Mouse (Mus musculus): ENCODE measurements around the gene Cap2. TPM values are rescaled to one million over a fixed set of nuclear protein-coding genes. Genes with fewer than 3 reads are reported as not detected.

Gene Cap2
- total and polyA plus RNA-seq, 3 experiments = 14.8 to 120 (median 22.3) TPM

GRCm38 (mm10) chr13:46654566-46654965, 152.9 kb downstream of the Cap2 start:
- Histone ChIP-seq H3K79me2 (ENCODE audit: control insufficient read depth, insufficient read depth, low read length, poor library complexity) (no peaks in the 10 kb centered on the region), H3K9ac (ENCODE audit: control insufficient read depth, low read depth, low read length, poor library complexity, severe bottlenecking) (no peak overlapping the region), H3K4me3 (ENCODE audit: control insufficient read depth in 1 of 2, insufficient read depth in 1 of 2, low read depth in 2 of 2, low read length in 2 of 2) (no peak overlapping the region), H3K36me3 (ENCODE audit: control insufficient read depth in 1 of 2, insufficient read depth in 2 of 2, low read length in 2 of 2) (no peaks in the 10 kb centered on the region), H3K27me3 (ENCODE audit: control insufficient read depth in 1 of 2, insufficient read depth in 2 of 2, low read length in 2 of 2) (no peaks in the 10 kb centered on the region), H3K4me1 (ENCODE audit: control insufficient read depth in 1 of 2, insufficient read depth in 2 of 2, low read length in 2 of 2) (no peaks in the 10 kb centered on the region), H3K9me3 (replicated peaks; ENCODE audit: insufficient read depth, low read length) (no peaks in the 10 kb centered on the region), H3K27ac (ENCODE audit: control insufficient read depth, low read depth, low read length) (no peak overlapping the region)
- TF ChIP-seq POLR2A (IDR thresholded peaks at IDR 0.05; ENCODE audit: control insufficient read depth in 1 of 2, insufficient read depth in 1 of 2, low read depth in 1 of 2, low read length in 2 of 2, poor library complexity in 1 of 2) (no peak), ELF1 (IDR thresholded peaks at IDR 0.05; ENCODE audit: low read depth, low read length) (no peak), TBP (IDR thresholded peaks at IDR 0.05; ENCODE audit: low read depth, low read length) (no peak), CHD2 (IDR thresholded peaks at IDR 0.05; ENCODE audit: low read length) (no peak), MYB (IDR thresholded peaks at IDR 0.05; ENCODE audit: low read depth, low read length) (no peak), ZKSCAN1 (IDR thresholded peaks at IDR 0.05; ENCODE audit: low read depth, low read length) (no peak), USF1 (IDR thresholded peaks at IDR 0.05; ENCODE audit: low read depth, low read length) (no peak), USF2 (IDR thresholded peaks at IDR 0.05; ENCODE audit: borderline replicate concordance in 1 of 2, insufficient read depth in 1 of 2, low read depth in 1 of 2, low read length in 2 of 2) (no peak), CHD1 (IDR thresholded peaks at IDR 0.05; ENCODE audit: low read depth, low read length) (no peak), KAT2A (conservative IDR thresholded peaks at IDR 0.05; ENCODE audit: low read depth, low read length) (no peak), SMC3 (IDR thresholded peaks at IDR 0.05; ENCODE audit: low read depth, low read length) (no peak), MAFK (IDR thresholded peaks at IDR 0.05; ENCODE audit: borderline replicate concordance, low read depth, low read length) (no peak), BHLHE40 (IDR thresholded peaks at IDR 0.05; ENCODE audit: borderline replicate concordance, low read depth, low read length) (no peak), GABPA (IDR thresholded peaks at IDR 0.05; ENCODE audit: low read depth, low read length) (no peak), ZMIZ1 (IDR thresholded peaks at IDR 0.05; ENCODE audit: low read depth, low read length) (no peak)
- no peak for DNase-seq (ENCODE audit: low read depth, low spot score)

- H3K27ac ChIP-seq (ENCODE audit: control insufficient read depth, low read depth, low read length) = no peak overlapping the region
- H3K4me3 ChIP-seq (ENCODE audit: control insufficient read depth in 1 of 2, insufficient read depth in 1 of 2, low read depth in 2 of 2, low read length in 2 of 2) = no peak overlapping the region
- H3K27me3 ChIP-seq (ENCODE audit: control insufficient read depth in 1 of 2, insufficient read depth in 2 of 2, low read length in 2 of 2) = no peaks in the 10 kb centered on the region
- no peaks in the 10 kb centered on the region for H3K79me2 ChIP-seq (ENCODE audit: control insufficient read depth, insufficient read depth, low read length, poor library complexity)
- H3K36me3 ChIP-seq (ENCODE audit: control insufficient read depth in 1 of 2, insufficient read depth in 2 of 2, low read length in 2 of 2) = no peaks in the 10 kb centered on the region
- no peak for DNase-seq (ENCODE audit: low read depth, low spot score)
- no peak for TF ChIP-seq JUND (IDR thresholded peaks at IDR 0.05; ENCODE audit: low read depth, low read length)
- no peak for TF ChIP-seq NRF1 (IDR thresholded peaks at IDR 0.05; ENCODE audit: insufficient read depth, low read depth, low read length, poor library complexity, severe bottlenecking)
- TF ChIP-seq GATA1 (IDR thresholded peaks at IDR 0.05; ENCODE audit: low read depth, low read length) = no peak
- no peak for TF ChIP-seq USF2 (IDR thresholded peaks at IDR 0.05; ENCODE audit: borderline replicate concordance in 1 of 2, insufficient read depth in 1 of 2, low read depth in 1 of 2, low read length in 2 of 2)
- TF ChIP-seq CTCF (IDR thresholded peaks at IDR 0.05 in 2 of 3, conservative IDR thresholded peaks at IDR 0.05 in 1 of 3; ENCODE audit: control insufficient read depth in 1 of 3, insufficient read depth in 1 of 3, low read depth in 2 of 3, low read length in 3 of 3, poor library complexity in 1 of 3, severe bottlenecking in 1 of 3) = peak in 1 of 3 experiments; percentile 39; a peak in 2 of 6 replicates
- TF ChIP-seq ZC3H11A (IDR thresholded peaks at IDR 0.05; ENCODE audit: low read depth, low read length) = no peak
- no peak for TF ChIP-seq EP300 (IDR thresholded peaks at IDR 0.05; ENCODE audit: low read depth in 1 of 2, low read length in 2 of 2)
- no peak for TF ChIP-seq SIN3A (IDR thresholded peaks at IDR 0.05; ENCODE audit: low read length)
- no peak for TF ChIP-seq MAX (IDR thresholded peaks at IDR 0.05; ENCODE audit: low read length)
- TF ChIP-seq MAFK (IDR thresholded peaks at IDR 0.05; ENCODE audit: borderline replicate concordance, low read depth, low read length) = no peak
- TF ChIP-seq SMC3 (IDR thresholded peaks at IDR 0.05; ENCODE audit: low read depth, low read length) = peak; percentile 33; the same call in 1 of the 2 replicates
- TF ChIP-seq ZKSCAN1 (IDR thresholded peaks at IDR 0.05; ENCODE audit: low read depth, low read length) = no peak
- no peak for TF ChIP-seq POLR2A (IDR thresholded peaks at IDR 0.05; ENCODE audit: control insufficient read depth in 1 of 2, insufficient read depth in 1 of 2, low read depth in 1 of 2, low read length in 2 of 2, poor library complexity in 1 of 2)
- TF ChIP-seq MYC (IDR thresholded peaks at IDR 0.05; ENCODE audit: low read depth, low read length) = no peak
- no peaks in the 10 kb centered on the region for H3K4me1 ChIP-seq (ENCODE audit: control insufficient read depth in 1 of 2, insufficient read depth in 2 of 2, low read length in 2 of 2)
- H3K9me3 ChIP-seq (replicated peaks; ENCODE audit: insufficient read depth, low read length) = no peaks in the 10 kb centered on the region
- no peak overlapping the region for H3K9ac ChIP-seq (ENCODE audit: control insufficient read depth, low read depth, low read length, poor library complexity, severe bottlenecking)
Observed at GRCm38 (mm10) chr13:46659211-46659610, 157.6 kb downstream of the Cap2 start.
